Mouse (Mus musculus): ENCODE results near the gene Gtsf1l. TPM values are rescaled to one million over a fixed set of nuclear protein-coding genes. Genes with fewer than 3 reads are reported as not detected.
A peak's percentile ranks its signal among the peaks of the same experiment; 100 is the strongest.
"Not testable (repeated sequence)": the region's sequence is repeated elsewhere in the genome, so short reads cannot be mapped to it uniquely, and the experiment has no call there.

Gene Gtsf1l
- total and polyA plus RNA-seq, 3 experiments, result not detected

DNA sequence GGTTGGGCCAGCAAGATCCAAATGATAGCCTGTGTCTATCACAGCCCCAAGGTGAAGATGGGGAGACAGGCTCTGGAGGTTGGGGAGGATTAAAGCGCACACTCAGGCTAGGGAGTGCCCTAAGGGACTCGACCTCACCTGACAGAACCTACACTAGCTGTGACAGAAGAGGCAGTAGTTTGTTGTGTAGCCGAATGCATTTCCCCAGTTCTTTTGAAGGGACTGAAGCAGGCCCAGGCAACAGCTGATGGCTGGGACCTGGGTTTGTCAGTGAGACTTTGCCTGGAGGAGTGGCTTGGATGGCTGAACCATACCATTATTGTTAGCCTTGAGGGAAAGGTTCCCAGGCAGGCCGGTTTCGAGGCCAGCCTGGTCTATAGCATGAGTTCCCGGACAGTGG lies 2.6 kb downstream of the Gtsf1l start:
- no peak for DNase-seq

DNA sequence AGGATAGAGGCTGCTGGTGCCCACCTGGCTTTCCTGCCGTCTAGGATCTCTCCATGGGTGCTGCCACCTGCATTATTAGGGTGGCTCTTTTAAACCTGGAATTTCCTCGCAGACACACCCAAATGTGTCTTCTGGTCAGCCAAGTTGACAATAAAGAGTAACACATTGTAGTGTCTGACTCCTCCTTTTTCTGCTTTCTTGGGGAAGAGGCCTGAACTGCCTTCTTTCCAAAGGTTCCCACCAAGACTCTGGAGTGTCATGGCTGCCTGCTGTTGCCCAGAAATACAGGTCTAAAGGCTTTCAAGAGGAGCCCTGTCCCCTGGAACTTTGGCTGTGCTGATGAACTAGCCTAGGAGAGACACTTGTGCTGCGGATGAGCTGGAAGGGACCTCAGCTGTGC lies 3.1 kb downstream of the Gtsf1l start:
- no peak for DNase-seq

- DNase-seq, result peak; percentile 50
Observed at GRCm38 (mm10) chr2:163082591-163082990, 5.1 kb downstream of the Gtsf1l start.

DNA sequence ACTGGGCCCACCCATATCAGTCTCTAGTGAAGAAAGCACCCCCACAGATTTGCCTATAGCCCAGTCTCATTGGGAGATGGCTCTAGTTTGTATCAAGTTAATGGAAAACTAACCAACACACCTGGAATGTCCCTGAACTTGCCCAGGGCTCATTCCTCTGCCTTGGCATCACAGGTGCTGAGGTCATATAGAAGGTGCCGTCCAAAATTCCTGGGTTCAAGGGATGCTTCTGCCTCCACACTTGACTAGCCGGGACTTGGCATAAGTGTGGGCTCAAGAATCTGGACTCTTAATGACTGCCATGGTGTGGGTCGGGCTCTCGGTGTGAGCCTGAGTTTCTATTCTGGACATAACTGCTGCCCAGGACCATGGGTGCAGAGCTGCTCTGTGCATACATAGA lies 8.6 kb downstream of the Gtsf1l start:
- no peak for DNase-seq

- no peak for DNase-seq
Observed at GRCm38 (mm10) chr2:163075234-163075633, 12.4 kb downstream of the Gtsf1l start.

GRCm38 (mm10) chr2:163074808-163075207 lies 12.8 kb downstream of the Gtsf1l start:
- DNase-seq, result no peak

GRCm38 (mm10) chr2:163074006-163074405 lies 13.6 kb downstream of the Gtsf1l start:
- no peak for DNase-seq

DNA sequence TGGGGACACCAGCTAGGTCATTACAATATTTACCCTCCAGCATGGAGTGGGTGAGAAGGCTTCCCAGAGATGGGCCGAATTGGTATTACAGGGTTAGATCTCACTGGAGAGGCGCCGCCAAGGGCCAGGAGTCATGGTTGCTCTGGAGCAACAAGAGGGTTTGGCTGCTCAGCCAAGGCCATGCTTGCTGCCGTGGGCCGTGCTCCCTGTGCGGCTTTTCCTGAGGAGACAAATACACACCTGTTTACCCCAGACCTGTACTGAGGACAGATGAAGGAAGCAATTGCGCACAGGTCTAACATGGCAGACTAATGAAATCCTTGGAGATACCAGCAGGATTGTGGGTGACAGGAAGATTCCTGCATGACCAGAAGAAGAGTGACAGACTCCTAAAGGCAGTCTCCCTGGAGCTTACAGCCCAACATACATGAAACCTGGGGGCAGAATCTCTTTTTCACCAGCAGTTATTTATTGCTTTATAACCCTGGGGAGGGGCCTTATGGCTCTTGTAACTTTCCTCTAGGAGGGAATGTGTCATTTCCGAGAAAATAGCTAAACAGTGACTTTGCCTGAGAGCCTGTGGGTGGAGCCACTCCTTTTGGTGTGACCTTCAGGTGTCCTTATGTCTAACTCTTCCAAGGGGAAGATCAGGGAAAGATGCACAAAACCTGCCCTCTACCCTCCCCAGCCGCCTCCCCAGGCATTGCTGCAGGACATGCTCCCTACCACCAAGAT lies 14.5 kb downstream of the Gtsf1l start:
- DNase-seq, result peak; percentile 21

DNA sequence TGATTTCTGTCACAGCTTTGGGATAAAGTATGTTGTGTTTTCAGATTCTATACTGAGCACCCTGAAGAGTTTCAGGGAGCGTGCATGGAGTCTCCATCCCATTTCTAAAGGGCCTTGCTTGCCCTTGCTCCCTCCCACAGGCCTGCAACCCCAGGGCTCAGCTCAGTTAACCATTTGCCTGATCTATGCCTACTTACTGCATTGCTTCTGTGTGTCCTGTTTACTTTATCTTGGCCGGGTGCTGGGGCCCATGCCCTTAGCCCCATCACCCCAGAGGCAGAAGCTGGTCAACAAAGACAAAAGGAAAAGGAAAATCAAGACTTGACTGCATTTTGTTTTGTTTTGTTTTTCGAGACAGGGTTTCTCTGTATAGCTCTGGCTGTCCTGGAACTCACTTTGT lies 16.1 kb downstream of the Gtsf1l start:
- DNase-seq, result no peak

- no peak for DNase-seq
Observed at GRCm38 (mm10) chr2:163070213-163070612, 17.4 kb downstream of the Gtsf1l start.

DNA sequence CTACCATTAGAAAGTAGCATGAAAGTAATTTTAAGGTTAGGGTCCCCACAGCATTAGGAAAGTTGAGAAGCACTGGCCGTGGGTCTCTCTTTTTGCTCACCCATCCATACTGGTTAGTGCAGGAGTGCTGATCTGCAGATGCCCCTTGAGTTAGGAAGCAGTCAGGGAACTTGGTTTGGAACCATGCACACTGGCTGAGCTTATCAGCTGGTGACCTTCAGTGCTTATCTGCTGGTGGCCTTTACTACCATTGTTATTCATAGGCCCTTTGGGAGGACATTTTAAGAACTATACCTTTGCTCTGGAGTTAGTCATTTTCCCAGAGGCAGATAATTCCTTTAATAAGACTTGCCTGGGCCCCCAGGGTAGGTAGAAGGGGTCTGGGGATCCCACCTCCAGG lies 20.4 kb downstream of the Gtsf1l start:
- peak; percentile 47 for DNase-seq

DNA sequence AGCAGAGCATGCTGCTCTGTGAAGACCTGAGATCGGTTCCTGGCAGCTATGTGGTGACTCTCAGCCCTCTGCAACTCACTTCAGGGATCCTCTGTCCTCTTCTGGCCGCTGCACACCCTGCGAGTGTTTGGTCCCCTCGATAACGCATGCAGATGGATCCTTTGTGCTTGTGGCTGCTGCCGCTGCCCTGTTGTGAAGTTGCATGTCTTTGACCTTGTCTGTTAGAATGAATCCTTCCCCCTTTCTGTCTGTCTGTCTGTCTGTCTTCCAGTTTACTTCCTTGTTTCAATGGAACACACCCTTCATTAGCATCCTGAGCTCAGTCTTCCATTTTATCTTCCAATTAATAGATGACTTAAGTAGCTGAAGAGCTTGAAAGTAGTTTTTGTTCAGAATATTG lies 21.3 kb downstream of the Gtsf1l start:
- DNase-seq, result no peak

DNA sequence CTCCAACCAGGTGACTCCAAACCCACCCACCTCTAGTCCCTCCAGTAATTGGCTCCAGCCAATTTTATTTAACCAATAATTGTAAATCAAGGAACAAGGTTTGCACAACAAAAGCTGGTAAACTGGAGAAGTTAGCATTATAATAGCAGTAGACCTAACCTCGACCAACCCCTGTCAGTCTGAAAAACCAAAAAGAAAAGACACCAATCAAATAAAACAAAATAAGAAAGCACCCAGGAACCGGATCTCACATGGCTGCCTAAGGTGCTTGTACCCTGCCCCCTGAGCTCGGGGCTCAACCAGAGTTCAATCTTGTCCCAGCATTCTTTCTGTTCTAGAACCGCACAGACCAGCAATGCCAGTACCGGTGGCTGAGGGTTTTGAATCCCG lies 25.5 kb downstream of the Gtsf1l start:
- DNase-seq, result no peak

- no peak for DNase-seq
Observed at GRCm38 (mm10) chr2:163061203-163062118, 26.2 kb downstream of the Gtsf1l start.

DNA sequence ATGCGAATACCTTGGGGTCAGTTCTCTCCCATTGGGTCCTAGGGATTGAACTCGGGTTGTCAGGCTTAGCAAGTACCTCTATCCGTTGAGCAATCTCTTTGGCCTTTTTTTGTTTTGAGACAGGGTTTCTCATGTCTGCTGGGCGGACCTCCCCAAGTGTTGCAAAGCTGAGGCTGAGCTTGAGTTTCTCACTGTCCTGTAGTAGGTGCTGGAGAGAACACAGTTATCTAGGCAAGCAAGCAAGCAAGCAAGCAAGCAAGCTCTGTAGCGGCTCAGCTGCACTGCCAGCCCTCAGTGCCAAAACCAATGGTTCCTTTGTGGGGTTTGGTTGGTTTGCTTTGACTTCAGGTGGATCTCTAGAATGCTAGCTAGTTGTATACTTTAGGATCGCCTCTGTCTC lies 27.0 kb downstream of the Gtsf1l start:
- DNase-seq, result no peak

- DNase-seq, result not testable (repeated sequence)
Observed at GRCm38 (mm10) chr2:163058981-163059380, 28.7 kb downstream of the Gtsf1l start.

- no peak for DNase-seq
Observed at GRCm38 (mm10) chr2:163056584-163056983, 31.1 kb downstream of the Gtsf1l start.

DNA sequence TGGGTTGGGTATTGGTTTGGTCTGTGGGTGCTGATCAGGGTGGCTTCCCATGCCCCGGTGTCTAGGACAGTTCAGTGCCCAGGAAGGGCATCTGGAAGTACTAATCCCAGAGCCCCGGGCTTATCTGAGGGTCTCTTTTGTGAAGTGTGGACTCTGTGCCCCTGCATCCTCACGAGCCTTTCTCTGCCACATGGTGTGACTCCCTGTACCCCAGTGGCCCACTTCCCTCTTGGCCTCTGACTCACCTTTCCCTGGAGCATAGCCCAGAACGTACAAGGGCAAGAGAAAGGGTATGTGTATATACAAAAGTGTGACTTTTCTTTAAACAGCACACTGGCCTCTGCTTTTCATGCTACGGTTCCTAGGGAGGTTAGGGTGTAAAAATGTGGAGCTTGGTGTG lies 31.9 kb downstream of the Gtsf1l start:
- DNase-seq, result peak; percentile 81

DNA sequence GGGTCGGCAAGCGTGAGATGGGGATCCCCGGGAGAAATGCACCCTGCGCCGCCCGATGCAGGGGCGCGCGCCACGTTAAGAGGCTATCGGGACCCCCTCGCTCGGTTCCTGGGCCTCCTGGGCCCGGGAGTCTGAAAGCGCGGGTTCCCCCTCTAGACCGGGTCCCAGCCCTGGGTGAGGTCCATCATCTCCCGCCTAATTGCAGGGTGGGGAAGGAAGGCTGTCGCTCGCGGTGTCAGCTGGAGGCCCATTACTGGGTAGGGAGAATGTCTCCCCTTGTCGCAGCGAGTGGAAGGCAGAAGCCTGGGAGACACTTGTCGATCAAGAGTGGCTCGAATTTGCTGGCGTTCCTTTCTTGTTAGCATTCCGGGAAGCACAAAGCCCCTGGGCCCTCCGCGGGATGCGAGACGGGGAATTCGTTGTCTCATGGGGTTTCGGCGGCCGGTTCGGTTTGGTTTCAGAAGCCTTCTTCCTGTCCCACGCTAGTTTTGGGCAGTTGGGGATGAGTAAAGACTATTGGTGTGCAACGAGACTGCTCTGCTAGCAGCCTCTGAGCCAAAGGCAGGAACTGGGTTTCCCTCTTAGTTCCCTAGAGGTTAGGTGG lies 32.7 kb downstream of the Gtsf1l start:
- DNase-seq, result peak; percentile 21

DNA sequence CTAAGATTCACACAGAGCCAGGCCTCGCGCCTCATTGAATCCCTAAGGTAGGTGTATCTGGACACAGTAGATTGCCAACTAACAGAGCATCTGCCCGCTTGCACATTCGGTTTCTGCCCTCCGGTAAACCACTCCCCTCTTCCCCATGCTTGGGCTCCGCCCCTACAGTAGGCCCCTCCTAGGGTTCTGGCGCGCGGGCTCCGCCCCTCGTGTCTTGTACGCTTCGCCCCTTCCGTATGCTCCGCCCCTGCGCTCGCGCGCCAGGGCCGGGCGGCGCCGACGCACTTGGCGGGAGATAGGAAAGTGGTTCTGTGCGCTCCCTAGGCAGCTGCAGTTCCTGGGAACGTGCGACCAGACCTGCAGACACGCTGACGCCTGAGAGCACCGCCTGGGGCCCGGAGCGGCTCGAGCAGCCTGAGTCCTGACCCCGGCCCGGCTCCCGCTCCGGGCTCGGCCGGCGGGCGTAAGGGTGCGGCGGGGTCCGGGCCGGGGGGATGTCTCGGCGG lies 33.3 kb downstream of the Gtsf1l start, which contains the start of gene Mybl2:
Mybl2 (plus strand) TSS at position 353 of the 506 bp plus-strand sequence.
- peak; percentile 96 for DNase-seq

DNA sequence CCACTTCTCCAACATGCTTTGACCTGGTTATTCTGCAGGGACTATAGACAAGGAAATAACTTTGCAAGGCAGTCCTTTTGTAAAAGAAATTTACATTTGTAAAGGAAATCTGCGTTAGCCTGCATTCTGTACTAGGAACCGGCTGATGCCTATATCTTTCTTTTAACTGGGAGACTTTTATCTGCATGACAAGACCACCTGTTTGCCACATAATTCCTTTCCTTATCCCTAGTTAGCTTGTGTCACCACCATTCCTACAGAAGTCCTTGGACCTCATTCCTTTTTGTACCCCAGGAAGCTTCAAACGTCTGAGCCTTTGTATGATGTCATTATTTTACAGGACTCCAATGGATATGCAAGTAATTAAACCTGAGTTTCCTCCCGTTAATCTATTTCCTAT lies 34.8 kb downstream of the Gtsf1l start:
- no peak for DNase-seq

- no peak for DNase-seq
Observed at GRCm38 (mm10) chr2:163052101-163052500, 35.6 kb downstream of the Gtsf1l start.

- DNase-seq, result no peak
Observed at GRCm38 (mm10) chr2:163051691-163052090, 36.0 kb downstream of the Gtsf1l start.

Measured in adrenal gland, adult 2 months (tissue).